Mouse (Mus musculus) heart, postnatal 10 days (tissue): Measurements from ENCODE around the gene Ube2m. TPM values are rescaled to one million over a fixed set of nuclear protein-coding genes. Genes with fewer than 3 reads are reported as not detected.
A peak's percentile ranks its signal among the peaks of the same experiment; 100 is the strongest.

Experiments
- DNase-seq, 2 experiments: peaks; one replicate each; pipeline ENCODE4 v3.0.0; 2021
- intact Hi-C: fragments of 180-260 bp; cut with DNase I; formaldehyde crosslinking; loops from one replicate; pipeline ENCODE4 v1.15.1; 2025
- total RNA-seq, 2 experiments: library from RNA; stranded (reverse); gene quantifications; 2 replicates each; pipeline ENCODE4 v1.2.3; 2021

Gene Ube2m
- total RNA-seq, 2 experiments from 2014 or later: 185 to 188 TPM

DNA sequence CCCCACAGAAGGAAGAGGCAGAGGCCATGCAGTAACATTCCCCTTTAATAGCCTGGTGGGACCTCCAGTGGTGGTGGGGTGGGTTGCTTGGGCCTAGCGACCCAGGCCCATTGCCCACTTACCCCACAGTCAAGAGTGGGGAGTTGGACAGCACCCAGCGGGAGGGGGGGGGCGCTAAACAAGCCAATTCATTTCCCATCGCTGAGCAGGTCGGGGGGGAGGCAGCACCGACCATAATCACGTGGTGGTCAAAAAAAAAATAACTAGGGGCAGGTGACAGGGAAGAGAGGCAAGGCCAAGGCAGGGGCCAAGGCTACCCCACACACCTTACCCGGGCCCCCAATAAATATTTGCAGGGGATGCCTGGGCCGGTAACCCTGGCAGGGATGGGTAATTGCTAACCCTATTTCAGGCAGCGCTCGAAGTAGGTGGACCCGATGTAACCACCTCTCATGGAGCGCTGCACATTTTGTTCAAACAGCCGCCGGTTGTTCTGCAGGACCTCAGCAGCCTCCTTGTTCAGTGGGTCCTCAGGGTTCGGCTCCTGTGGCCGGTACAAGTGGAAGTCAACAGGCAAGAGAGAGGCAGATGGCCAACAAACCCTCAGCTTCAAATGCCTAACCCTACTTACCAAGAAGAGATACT lies 2.7 kb downstream of the Ube2m start:
- DNase-seq: no peak
- intact Hi-C loops: loop anchor here (5.0 kb wide), 2 partner anchors 58 to 113 kb away; partner anchors contain the start of genes Rps5 and Zfp446

DNA sequence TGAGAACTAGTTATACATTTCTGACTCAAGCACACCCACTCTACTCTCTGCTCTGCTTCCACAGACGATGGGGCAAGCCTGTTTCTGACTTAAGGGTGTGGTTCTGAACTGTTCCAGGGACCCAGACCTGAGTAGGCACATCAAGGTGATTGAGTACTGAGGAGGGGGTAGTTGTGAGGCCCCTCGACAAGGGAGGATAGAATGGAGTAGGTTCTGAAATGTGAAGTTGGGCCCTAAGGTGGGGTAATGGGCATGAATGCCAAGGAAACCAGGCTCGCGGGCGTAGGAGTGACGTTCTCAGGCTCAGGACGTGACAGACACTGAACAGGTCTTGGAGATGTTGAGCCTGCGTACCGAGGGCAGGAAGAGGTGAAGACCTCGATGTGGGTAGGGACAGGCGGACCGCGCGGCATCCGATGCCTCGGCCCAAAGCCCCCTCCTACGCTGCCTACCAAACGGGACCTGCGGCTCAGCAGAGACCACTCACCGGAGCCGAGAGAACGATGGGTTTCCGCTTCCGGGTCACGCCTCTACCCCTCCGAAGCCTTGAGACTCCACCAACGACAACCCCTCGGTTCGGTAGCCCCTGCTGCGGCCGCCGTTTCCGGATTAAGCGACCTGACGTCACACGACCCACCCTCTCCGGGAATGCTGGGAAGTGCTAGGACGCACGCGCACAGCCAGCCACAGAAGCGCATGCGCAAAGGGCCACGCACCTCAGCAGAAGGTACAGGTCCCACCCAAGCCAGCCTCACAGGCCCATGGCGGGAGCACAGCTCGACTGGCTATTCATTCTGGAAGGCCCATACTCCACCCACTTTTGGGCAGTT lies 3.7 kb downstream of the Ube2m start, which contains the start of gene Chmp2a:
Gene Chmp2a (minus strand): TSS at position 660 of the 830 bp plus-strand sequence.
- peak; percentile 97 to 98 for DNase-seq
- intact Hi-C loops: no loop called here

DNA sequence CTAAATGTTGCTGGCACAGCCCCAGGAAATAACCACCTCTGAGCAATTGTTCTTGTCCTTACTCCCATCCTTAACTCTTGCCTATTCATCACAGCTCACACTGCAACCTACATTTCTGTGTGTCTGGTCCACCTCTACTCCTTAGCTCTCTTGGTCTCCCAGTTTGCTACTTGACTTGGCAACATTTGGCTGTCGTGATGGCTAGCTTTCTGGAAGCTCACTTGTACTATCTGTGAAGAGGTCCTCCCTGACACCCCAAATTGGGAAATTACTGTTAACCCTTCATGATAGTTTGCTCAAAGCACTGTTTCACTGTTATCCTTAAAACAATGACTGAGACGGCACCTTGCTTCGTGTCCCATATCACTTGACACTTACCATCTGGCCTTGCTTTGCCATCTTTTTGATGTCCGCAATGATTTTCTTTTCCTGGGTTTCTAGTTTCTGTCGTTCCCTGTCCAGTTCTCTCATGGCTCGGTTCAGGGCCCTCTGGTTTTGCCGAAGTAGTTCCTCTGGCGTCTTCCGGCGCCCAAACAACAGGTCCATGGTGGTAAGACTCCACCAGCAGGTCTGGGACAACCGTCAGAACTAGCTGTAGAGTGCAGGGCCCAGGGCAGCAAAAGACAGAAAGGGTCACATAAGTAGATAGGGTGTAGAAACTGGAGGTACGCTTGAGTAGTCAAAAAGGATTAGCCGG lies 4.5 kb downstream of the Ube2m start:
- intact Hi-C loops: no loop called here
- no peak for DNase-seq

GRCm38 (mm10) chr7:13032541-13032940 lies 5.5 kb downstream of the Ube2m start:
- no peak for DNase-seq
- intact Hi-C loops: no loop called here

DNA sequence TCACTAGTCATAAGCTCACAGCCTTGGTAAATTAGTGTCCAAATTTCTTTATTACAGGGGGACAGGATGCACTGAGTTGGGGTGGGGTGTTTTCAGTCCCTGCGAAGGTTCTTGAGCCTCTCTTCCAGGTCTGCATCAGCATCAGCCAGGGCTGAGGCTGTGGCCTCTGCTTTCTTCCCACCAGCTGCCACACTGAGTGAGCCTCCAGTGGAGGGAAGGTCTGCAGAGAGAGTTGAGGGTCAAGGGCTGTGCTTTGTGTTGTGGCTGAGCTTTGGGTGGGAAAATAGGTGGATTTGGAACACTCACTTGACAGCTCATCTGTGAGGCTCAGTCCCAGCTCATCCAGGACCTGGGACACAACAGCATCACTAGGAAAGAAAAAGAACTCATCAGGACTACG lies 6.1 kb downstream of the Ube2m start:
- DNase-seq: no peak
- intact Hi-C loops: no loop called here

DNA sequence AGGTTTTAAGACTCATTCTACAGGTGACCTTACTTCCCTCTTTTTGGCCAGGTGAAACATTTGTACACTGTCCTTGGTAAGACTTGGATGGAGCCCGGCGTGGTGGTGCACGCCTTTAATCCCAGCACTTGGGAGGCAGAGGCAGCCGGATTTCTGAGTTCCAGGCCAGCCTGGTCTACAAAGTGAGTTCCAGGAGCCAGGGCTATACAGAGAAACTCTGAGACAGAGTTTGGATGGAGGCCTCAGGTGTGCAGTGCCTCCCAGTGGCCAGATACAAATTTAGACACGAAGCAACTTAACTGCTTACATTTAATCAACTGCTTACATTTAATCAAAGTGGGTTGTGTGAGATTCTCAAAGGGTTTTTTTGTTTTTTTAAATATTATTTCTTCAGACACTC lies 7.0 kb downstream of the Ube2m start:
- peak in 1 of 2 experiments; percentile 49 for DNase-seq
- intact Hi-C loops: no loop called here

- intact Hi-C loops: no loop called here
- no peak for DNase-seq
These were observed 9.1 kb downstream of the Ube2m start for GRCm38 (mm10) chr7:13028986-13029385.

DNA sequence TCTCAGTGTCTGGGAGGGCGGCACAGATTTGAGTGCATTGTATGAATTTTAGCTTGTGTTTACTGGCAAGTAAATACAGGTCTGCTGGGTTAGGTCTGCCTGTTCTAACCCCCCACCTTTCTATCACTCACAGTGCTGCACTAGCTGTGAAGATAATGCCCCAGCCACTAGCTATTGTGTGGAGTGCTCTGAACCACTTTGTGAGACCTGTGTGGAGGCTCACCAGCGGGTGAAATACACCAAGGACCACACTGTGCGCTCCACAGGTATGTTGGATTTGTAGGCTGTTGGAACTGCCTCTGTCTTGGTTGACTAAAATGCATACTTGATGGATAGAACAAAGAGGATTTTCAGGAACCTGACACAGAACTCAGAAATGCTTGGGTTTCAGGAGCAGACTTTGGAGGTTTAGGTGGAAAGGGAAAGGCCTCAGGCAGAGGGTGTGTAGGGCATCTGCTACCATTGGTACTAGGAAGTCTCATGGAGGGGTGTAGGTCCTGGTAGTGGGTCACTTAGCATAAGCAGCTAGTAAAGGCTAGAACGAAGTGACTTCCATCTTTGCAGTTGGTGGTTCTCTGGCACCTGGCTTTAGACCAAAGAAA lies 12.5 kb downstream of the Ube2m start:
- intact Hi-C loops: loop anchor here (2.0 kb wide), 1 partner anchor 17 kb away; no protein-coding TSS in a partner anchor
- DNase-seq: no peak

GRCm38 (mm10) chr7:13024805-13025204 lies 13.3 kb downstream of the Ube2m start:
- intact Hi-C loops: loop anchor here (2.0 kb wide), 1 partner anchor 16 kb away; no protein-coding TSS in a partner anchor
- DNase-seq: peak; percentile 83 to 84

GRCm38 (mm10) chr7:13023928-13024731 lies 13.9 kb downstream of the Ube2m start:
- DNase-seq: peak; percentile 96 to 97
- intact Hi-C loops: loop anchor here (2.0 kb wide), 1 partner anchor 15 kb away; no protein-coding TSS in a partner anchor

GRCm38 (mm10) chr7:13022773-13023535 lies 15.1 kb downstream of the Ube2m start:
- peak; percentile 70 to 72 for DNase-seq
- intact Hi-C loops: no loop called here

DNA sequence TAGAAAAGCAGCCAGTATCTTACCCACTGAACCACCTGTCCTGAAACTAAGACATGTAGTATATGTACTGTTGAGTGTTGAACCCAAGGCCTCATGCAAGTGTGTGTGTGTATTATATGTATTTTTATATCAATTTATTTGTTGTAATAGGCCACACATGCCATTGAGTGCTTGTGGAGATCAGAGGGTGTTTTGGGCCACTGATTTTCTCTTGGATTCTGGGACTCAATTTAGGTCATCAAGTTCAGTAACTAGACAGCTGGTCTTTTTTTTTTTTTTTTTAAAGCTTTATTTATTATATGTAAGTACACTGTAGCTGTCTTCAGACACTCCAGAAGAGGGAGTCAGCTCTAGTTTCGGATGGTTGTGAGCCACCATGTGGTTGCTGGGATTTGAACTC lies 22.9 kb downstream of the Ube2m start:
- DNase-seq: no peak
- intact Hi-C loops: no loop called here

DNA sequence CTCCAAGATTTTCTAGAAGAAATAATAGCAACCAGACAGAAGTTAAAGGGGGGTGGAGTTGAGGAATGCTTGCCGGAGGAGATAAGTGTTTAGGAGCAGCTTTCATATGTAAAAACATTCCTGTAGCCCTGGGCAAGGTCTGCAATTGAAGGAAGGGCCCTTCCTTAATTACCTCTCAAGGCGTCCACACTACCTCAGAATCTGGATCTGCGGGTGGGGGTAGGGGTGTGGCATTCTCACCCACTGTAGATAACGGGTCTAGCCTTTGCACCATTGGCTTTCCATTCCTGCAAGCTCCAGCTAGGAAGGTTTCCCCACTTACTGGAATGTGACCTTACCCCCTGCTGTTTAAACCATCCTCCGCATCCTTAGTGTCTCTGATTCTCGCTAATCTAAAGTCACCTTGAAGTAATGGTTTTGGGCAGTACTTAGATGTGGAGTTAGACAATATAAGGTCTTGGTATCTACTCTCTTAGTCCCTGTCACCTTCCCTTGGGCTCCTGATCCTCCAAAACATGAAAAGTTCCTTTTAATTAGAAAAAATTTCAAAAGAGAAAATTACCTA lies 23.7 kb downstream of the Ube2m start:
- intact Hi-C loops: no loop called here
- DNase-seq: no peak

DNA sequence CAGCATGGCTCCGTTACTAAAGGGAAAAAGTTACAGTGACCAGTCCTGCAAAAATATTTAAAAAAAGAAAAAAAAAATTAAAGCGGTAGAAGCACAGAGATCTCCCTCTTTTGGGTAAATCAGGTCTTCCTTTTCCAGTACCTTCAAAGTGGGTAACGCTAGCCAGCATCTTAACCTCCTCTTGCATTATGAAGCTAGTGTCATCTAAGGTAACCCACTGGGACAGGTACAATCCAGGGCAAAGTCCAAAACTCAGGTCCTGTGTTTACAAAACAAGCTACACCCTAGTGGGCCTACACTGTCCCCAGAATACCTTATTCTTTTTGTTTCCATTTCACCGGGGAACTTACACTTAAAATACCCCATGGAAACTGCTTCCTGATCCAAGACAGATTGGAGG lies 24.4 kb downstream of the Ube2m start:
- no peak for DNase-seq
- intact Hi-C loops: no loop called here

DNA sequence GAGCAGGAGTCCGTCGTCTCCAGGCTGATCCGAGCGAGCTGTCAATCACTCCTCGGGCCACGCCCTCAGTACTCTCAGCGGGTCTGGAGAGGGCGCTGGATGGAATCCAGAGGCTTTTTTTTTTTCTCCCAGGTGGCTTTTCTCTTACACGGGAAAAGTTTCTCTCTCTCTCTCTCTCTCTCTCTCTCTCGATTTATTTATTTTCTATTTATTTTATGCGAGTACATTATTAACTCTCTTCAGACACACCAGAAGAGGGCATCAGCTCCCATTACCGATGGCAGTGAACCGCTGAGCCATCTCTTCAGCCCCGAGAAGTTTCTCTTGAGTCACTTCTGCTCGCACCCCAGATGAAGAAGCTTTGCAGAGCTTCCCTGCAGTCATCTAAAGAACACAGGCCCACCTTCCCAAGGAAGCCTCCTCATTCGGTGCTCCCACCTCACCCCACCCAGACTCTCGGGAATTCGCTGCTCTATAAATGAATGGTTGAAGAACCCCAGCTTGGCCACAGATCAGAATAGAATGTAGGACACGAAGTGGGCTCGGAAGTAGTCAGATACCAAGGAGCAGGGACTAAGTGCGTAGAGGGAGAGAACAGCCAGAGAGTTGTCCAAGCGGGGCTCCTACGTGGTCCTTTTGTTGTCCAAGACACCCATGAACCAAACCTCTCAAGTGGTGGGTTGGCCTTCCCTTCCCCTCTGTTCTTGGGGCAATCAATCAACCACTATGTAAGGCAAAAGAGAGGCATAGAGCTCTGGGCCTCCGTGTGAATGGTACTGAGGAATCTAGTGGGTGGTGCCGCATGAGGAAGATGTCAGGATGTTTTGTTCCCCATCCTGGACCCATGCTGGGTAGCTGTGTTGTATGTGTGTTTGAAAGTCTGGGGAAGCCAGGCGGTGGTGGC lies 27.8 kb downstream of the Ube2m start, which contains the start of gene Zbtb45:
Gene Zbtb45 (minus strand): TSS at position 30 of the 904 bp plus-strand sequence.
- peak in 1 of 2 experiments; percentile 32 for DNase-seq
- intact Hi-C loops: no loop called here

DNA sequence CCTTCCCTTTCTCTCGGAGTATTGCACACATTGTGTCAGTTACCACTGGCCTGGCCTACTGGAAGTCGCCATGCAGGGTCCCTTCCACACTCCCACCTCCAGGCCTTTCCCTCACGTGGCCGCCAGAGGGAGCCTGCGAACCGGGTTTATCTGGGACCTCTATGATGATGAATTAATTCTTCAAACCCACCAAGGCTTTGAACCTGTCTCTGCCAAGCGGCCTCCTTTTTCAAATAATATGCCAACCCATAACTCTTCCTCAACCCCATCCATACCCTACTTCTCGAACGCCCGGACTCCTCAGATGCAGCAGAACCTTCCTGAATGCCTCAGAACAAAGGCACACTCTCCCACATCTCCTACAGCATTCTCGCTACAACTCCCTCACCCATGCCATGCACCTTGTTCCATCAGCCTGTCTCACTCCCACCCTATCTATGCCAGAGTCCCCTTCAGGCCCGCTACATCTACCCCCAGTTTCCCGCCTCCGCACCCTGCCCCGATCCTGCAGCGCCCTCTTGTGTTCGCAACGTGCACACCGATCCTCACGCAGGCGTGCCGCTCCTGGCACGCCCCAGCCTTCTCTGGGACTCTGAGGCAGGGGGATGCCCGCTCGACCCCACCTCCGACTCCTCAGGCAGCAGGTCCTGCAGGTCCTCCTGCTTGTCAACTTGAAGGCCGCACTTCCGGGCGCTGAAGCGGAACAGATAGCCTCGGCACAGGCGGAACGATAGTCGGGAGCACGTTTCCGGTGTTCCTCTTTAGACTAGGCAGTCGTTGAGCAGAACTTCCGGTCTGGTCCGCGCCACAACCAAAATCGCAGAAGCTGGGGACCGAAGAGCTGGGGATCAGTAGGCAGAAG lies 28.7 kb downstream of the Ube2m start:
- intact Hi-C loops: loop anchor here (1.0 to 2.0 kb wide), 4 partner anchors 15 to 99 kb away; no protein-coding TSS in a partner anchor
- DNase-seq: peak; percentile 96 to 97
